Mouse (Mus musculus): Measurements from ENCODE around the gene Pde6b. TPM values are rescaled to one million over a fixed set of nuclear protein-coding genes. Genes with fewer than 3 reads are reported as not detected.

Gene Pde6b
- polyA plus RNA-seq, 1 experiment from 2014 or later: 0.48 TPM

GRCm38 (mm10) chr5:108405460-108405859 lies 17.3 kb downstream of the Pde6b start:
- H3K4me3 ChIP-seq (replicated peaks): no peak overlapping the region
- no peaks in the 10 kb centered on the region for H3K27me3 ChIP-seq
- 75% methylated on average over 1 of the region's 1 CpGs for WGBS
- no peak overlapping the region for H3K27ac ChIP-seq
- no peaks in the 10 kb centered on the region for H3K9me3 ChIP-seq
- no peaks in the 10 kb centered on the region for H3K4me1 ChIP-seq (replicated peaks)
- ATAC-seq: no peak
- H3K4me2 ChIP-seq (replicated peaks): no peak overlapping the region
- no peak overlapping the region for H3K9ac ChIP-seq (replicated peaks)
- H3K36me3 ChIP-seq: no peaks in the 10 kb centered on the region

- Histone ChIP-seq H3K4me2 (replicated peaks) (no peak overlapping the region), H3K27ac (no peak overlapping the region), H3K9ac (replicated peaks) (no peak overlapping the region), H3K9me3 (no peaks in the 10 kb centered on the region), H3K4me1 (replicated peaks) (no peaks in the 10 kb centered on the region), H3K27me3 (no peaks in the 10 kb centered on the region), H3K4me3 (replicated peaks) (no peak overlapping the region), H3K36me3 (no peaks in the 10 kb centered on the region)
- 80% methylated on average over 2 of the region's 2 CpGs for WGBS
- ATAC-seq: no peak
These were observed 18.8 kb downstream of the Pde6b start for GRCm38 (mm10) chr5:108406977-108407376.

GRCm38 (mm10) chr5:108414711-108415110 lies 26.5 kb downstream of the Pde6b start:
- H3K4me1 ChIP-seq (replicated peaks): no peaks in the 10 kb centered on the region
- ATAC-seq: no peak
- no peaks in the 10 kb centered on the region for H3K27me3 ChIP-seq
- no peak overlapping the region for H3K4me3 ChIP-seq (replicated peaks)
- WGBS: 75% methylated on average over 2 of the region's 2 CpGs
- H3K9ac ChIP-seq (replicated peaks): no peak overlapping the region
- no peak overlapping the region for H3K27ac ChIP-seq
- no peaks in the 10 kb centered on the region for H3K36me3 ChIP-seq
- H3K9me3 ChIP-seq: no peaks in the 10 kb centered on the region
- H3K4me2 ChIP-seq (replicated peaks): no peak overlapping the region

GRCm38 (mm10) chr5:108422741-108423140 lies 34.5 kb downstream of the Pde6b start:
- Histone ChIP-seq H3K27ac (no peak overlapping the region), H3K4me1 (replicated peaks) (no peaks in the 10 kb centered on the region), H3K9me3 (no peaks in the 10 kb centered on the region), H3K36me3 (no peaks in the 10 kb centered on the region), H3K27me3 (no peaks in the 10 kb centered on the region), H3K9ac (replicated peaks) (no peak overlapping the region), H3K4me3 (replicated peaks) (no peak overlapping the region), H3K4me2 (replicated peaks) (no peak overlapping the region)
- 86% methylated on average over 3 of the region's 3 CpGs for WGBS
- no peak for ATAC-seq

- Histone ChIP-seq H3K4me1 (replicated peaks) (no peaks in the 10 kb centered on the region), H3K27ac (no peak overlapping the region), H3K36me3 (no peaks in the 10 kb centered on the region), H3K4me3 (replicated peaks) (no peak overlapping the region), H3K4me2 (replicated peaks) (no peak overlapping the region), H3K9ac (replicated peaks) (no peak overlapping the region), H3K9me3 (no peaks in the 10 kb centered on the region), H3K27me3 (no peaks in the 10 kb centered on the region)
- WGBS: 88% methylated on average over 2 of the region's 2 CpGs
- no peak for ATAC-seq
These were observed 35.2 kb downstream of the Pde6b start for GRCm38 (mm10) chr5:108423427-108423826.

DNA sequence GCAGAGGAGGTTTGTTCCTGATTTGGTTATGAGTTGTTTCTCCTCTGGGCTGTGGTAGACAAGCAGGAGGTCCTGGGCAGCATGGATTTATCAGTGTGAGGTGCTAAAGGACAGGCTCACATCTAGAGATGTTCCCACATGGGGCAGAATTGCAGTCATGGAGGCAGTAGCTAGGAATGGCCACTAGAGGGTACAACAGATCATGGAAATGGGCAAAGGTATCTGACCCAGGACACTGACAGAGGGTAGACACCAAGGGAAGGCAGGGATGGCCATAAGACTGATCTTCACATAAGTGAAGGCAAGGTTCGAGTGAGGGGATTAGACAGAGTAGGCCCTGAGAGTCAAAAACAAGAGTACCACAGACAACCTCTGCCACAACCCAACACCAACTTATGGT lies 39.0 kb downstream of the Pde6b start:
- Histone ChIP-seq H3K9me3 (no peaks in the 10 kb centered on the region), H3K4me1 (replicated peaks) (no peaks in the 10 kb centered on the region), H3K4me2 (replicated peaks) (no peak overlapping the region), H3K27me3 (no peaks in the 10 kb centered on the region), H3K27ac (no peak overlapping the region), H3K4me3 (replicated peaks) (no peak overlapping the region), H3K9ac (replicated peaks) (no peak overlapping the region), H3K36me3 (peaks cover 25% of the 10 kb centered on the region)
- peak; percentile 41; the same call in 1 of the 2 replicates for ATAC-seq
- WGBS: 60% methylated on average over 1 of the region's 1 CpGs

DNA sequence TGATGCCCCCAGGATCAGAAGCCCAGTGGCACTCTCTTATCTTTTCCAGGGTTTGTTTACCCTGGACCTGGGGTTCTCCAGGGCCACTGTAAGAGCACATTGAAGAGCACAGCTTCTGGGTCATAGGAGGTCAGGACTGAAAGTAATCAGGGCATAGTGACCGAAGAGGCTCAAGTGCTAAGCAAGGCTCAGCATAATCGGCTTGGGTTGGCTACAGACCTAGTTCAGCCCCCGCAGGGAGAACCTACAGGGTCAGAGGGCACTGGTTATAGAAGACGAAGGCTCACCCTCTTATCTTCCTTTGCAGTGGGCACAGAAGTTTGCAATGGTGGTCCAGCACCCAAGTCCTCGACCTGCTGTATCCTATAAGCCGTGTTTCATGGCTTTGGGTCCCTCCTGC lies 43.0 kb downstream of the Pde6b start:
- no peak for ATAC-seq
- Histone ChIP-seq H3K27ac (no peak overlapping the region), H3K9me3 (no peaks in the 10 kb centered on the region), H3K27me3 (0 out of 2 replicates have a peak, but pooled peaks cover 2% of the 10 kb centered on the region), H3K36me3 (peaks cover 33% of the 10 kb centered on the region), H3K9ac (replicated peaks) (no peak overlapping the region), H3K4me1 (replicated peaks) (peaks cover 15% of the 10 kb centered on the region), H3K4me2 (replicated peaks) (no peak overlapping the region), H3K4me3 (replicated peaks) (no peak overlapping the region)
- WGBS: 93% methylated on average over 6 of the region's 6 CpGs

DNA sequence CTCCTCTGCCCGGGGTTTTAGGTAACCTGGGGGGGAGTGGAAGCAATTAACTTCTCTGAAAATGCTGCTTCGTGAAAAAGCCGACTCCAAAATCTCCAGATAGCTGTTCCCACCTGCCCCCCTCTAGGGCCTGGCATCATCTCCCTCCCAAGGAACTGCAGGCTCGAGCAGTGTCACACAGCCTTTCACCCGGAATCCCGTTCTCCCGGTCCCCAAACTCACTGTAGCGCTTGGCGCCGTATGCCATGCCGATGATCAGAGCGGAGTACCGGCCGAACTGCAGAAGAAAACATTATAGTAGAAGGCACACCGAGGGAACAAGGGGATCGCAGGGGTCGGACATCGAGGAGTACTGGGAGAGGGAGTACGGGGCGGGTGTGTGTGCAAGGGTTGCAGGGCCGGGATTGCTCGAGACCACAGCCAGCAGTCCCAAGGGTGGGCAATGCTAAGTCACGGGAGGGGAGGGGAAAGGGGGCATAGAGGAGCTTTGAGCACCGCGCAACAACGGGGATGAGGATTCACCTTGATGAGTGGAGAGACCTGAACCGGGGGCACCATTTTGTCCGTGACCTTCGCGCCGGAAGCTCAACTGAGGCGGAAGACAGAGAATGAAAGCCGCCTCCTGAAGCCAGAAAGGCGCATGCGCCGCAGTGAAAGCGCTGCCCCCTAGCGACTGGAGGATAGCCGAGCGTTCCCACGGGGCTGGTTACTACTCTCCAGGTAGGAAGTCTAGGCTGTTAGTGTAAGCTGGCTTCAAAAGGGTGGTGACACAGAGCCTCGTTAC lies 45.8 kb downstream of the Pde6b start, which contains the start of gene Atp5k:
Gene Atp5k (minus strand): TSS at position 645 of the 784 bp plus-strand sequence.
- peak within 1 kb of the TSS; percentile 89 for H3K9ac ChIP-seq (replicated peaks)
- H3K4me2 ChIP-seq (replicated peaks): peak within 1 kb of the TSS; percentile 97
- peaks cover 33% of the 10 kb centered on the region for H3K36me3 ChIP-seq
- no peak within 1 kb of the TSS for H3K27ac ChIP-seq
- H3K4me1 ChIP-seq (replicated peaks): peaks cover 15% of the 10 kb centered on the region
- peaks cover 16% of the 10 kb centered on the region for H3K27me3 ChIP-seq
- peak; percentile 91 for ATAC-seq
- no peaks in the 10 kb centered on the region for H3K9me3 ChIP-seq
- under 1% methylated on average over 42 of the region's 42 CpGs for WGBS
- peak within 1 kb of the TSS; percentile 96 for H3K4me3 ChIP-seq (replicated peaks)

GRCm38 (mm10) chr5:108436101-108436500 lies 47.9 kb downstream of the Pde6b start:
- H3K36me3 ChIP-seq: peaks cover 17% of the 10 kb centered on the region
- H3K27ac ChIP-seq: no peak overlapping the region
- 74% methylated on average over 2 of the region's 2 CpGs for WGBS

DNA sequence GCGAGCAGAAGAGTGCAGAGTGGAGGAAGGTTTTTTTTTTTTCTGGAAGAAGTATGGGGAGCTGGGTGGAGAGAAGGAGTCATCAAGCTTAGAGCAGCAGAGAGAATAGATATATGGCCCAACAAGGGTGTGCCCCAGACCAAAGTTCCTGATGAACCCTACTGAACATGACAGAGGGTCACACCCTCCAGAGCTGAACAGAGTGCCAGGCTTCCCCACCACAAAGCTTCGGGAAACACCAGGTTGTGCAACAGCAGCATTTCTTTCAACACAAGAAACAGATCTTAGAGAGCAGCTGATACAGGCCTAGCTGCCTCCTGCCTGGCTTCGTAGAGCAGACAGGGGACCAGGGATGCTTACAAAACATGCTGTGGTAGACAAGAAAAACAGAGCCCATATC lies 58.8 kb downstream of the Pde6b start:
- Histone ChIP-seq H3K9ac (replicated peaks) (no peak overlapping the region), H3K4me2 (replicated peaks) (no peak overlapping the region), H3K4me1 (replicated peaks) (peaks cover 7% of the 10 kb centered on the region), H3K27ac (no peak overlapping the region), H3K9me3 (no peaks in the 10 kb centered on the region), H3K4me3 (replicated peaks) (no peak overlapping the region), H3K27me3 (peaks cover 33% of the 10 kb centered on the region), H3K36me3 (no peaks in the 10 kb centered on the region)
- WGBS: 77% methylated on average over 3 of the region's 3 CpGs
- ATAC-seq: no peak

More at GRCm38 (mm10) chr5:108436101-108436500, 47.9 kb downstream of the Pde6b start:
- Histone ChIP-seq H3K4me3 (replicated peaks) (no peak overlapping the region), H3K27me3 (peaks cover 16% of the 10 kb centered on the region), H3K4me2 (replicated peaks) (no peak overlapping the region), H3K4me1 (replicated peaks) (peaks cover 15% of the 10 kb centered on the region), H3K9ac (replicated peaks) (no peak overlapping the region), H3K9me3 (no peaks in the 10 kb centered on the region)
- ATAC-seq: no peak

DNA sequence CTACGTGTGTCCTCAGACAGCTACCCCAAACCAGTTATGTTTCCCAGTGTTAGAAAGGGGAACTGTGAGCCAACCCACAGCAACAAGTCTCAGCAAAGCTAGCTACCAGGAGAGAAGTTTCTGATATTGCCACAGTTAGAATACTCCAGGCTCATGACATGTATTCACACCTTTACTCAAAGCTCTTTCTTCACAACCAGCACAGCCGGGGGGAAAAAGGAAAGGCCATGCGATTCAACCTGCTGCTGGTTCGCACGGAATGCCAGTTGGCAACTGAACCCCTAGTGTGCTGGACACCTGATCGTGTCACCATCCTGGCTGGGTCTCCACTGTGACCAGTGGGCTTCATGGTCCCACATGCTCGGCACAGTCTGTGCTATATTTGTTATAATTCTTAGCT lies 59.7 kb downstream of the Pde6b start:
- peaks cover 7% of the 10 kb centered on the region for H3K4me1 ChIP-seq (replicated peaks)
- ATAC-seq: no peak
- H3K4me3 ChIP-seq (replicated peaks): no peak overlapping the region
- no peak overlapping the region for H3K9ac ChIP-seq (replicated peaks)
- H3K4me2 ChIP-seq (replicated peaks): no peak overlapping the region
- H3K36me3 ChIP-seq: no peaks in the 10 kb centered on the region
- no peaks in the 10 kb centered on the region for H3K9me3 ChIP-seq
- 88% methylated on average over 7 of the region's 7 CpGs for WGBS
- peaks cover 33% of the 10 kb centered on the region for H3K27me3 ChIP-seq
- no peak overlapping the region for H3K27ac ChIP-seq

DNA sequence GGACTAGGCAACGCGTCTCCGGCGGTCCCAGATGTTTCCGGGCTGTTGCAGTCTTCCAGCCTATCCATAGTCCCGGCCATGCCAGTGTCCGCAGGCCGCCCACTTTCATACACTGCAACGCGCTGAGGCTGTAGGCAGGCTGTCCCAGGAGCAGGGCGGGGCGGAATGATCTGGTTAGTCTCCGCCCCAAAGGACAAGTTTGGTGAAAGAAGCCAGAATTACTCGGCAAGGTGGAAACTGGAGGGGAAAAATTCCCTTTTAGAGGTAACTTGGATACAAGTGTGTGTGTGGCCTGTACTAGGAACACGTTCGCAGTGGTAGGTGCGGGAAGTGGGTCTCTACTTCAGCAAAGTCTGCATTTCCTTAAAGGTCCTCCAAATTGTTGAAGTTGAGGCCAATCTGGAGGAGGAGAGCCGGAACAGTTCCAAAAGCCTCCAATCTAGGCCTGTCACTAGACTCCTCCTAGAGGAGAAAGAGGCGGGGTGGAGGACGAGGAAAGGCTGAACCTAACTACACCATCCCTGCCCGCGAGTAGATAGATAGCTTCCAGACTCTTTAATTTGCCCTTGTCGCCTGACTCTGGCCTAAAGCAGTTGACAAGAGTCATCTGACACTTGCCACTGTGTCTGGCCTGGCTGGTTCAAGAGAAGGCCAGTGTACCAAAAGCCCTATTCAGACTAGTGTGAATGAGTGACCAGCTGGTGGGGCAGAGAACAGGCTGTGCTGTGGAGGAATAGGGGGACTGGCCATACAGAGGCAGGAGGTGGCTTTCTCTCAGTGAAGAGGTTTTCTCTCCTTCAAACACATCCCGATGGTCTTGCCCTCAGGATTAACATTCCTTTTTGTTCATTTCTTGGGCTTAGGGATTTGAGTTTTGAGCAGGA lies 60.8 kb downstream of the Pde6b start, which contains the start of gene Mfsd7a:
Gene Mfsd7a (minus strand): TSS at position 107 of the 884 bp plus-strand sequence.
- Histone ChIP-seq H3K27me3 (peaks cover 33% of the 10 kb centered on the region), H3K9ac (replicated peaks) (peak within 1 kb of the TSS; percentile 39; the same call in 1 of the 2 replicates)
- ATAC-seq: peak; percentile 63; the same call in 1 of the 2 replicates

More for the DNA sequence above, 60.8 kb downstream of the Pde6b start, which contains the start of gene Mfsd7a:
- 17% methylated on average over 24 of the region's 24 CpGs for WGBS
- Histone ChIP-seq H3K4me1 (replicated peaks) (peaks cover 7% of the 10 kb centered on the region), H3K36me3 (no peaks in the 10 kb centered on the region), H3K9me3 (no peaks in the 10 kb centered on the region), H3K27ac (no peak within 1 kb of the TSS), H3K4me3 (replicated peaks) (peak within 1 kb of the TSS; percentile 24), H3K4me2 (replicated peaks) (peak within 1 kb of the TSS; percentile 51)

Measured in midbrain, embryonic 13.5 days (tissue).